Mouse (Mus musculus) hindbrain, embryonic 15.5 days (tissue): ENCODE measurements around the gene Zcchc18. TPM values are rescaled to one million over a fixed set of nuclear protein-coding genes. Genes with fewer than 3 reads are reported as not detected.

Experiments used
- polyA plus RNA-seq: library from polyadenylated mRNA; unstranded; fragments of >200 nt; fragmentation: Nextera tagmentation; extraction: Ambion mirVana; gene quantifications from 2 replicates; pipeline ENCODE4 v1.2.1, GENCODE M21; 2015

Zcchc18 gene
- polyA plus RNA-seq, 1 experiment from 2014 or later, result 412 TPM

Other genes starting within 250 kb of the Zcchc18 start
- 523 and 538 TPM in 2 replicates for gene Morf4l2, start 249.5 kb upstream of the Zcchc18 start, polyA plus RNA-seq
- gene Glra4, start 213.0 kb upstream of the Zcchc18 start, polyA plus RNA-seq, result 0.09 and 0.13 TPM in 2 replicates
- gene Plp1, start 170.5 kb upstream of the Zcchc18 start, polyA plus RNA-seq, result 15.0 and 16.4 TPM in 2 replicates
- 21.3 and 24.2 TPM in 2 replicates for gene Rab9b, start 124.4 kb upstream of the Zcchc18 start, polyA plus RNA-seq
- not detected in 2 replicates for gene H2bfm, start 65.8 kb upstream of the Zcchc18 start, polyA plus RNA-seq
- 78.8 and 84.8 TPM in 2 replicates for gene Tmsb15b2, start 17.7 kb upstream of the Zcchc18 start, polyA plus RNA-seq
- gene Tmsb15l, start 16.3 kb upstream of the Zcchc18 start, polyA plus RNA-seq, result 7.5 and 8.4 TPM in 2 replicates
- 29.2 and 36.6 TPM in 2 replicates for gene Tmsb15b1, start 16.3 kb upstream of the Zcchc18 start, polyA plus RNA-seq
- gene Slc25a53, start 45.1 kb downstream of the Zcchc18 start, polyA plus RNA-seq, result 12.1 and 14.6 TPM in 2 replicates
- gene Fam199x, start 56.4 kb downstream of the Zcchc18 start, polyA plus RNA-seq, result 7.2 and 7.3 TPM in 2 replicates
- gene Esx1, start 128.9 kb downstream of the Zcchc18 start, polyA plus RNA-seq, result not detected in 2 replicates